Mouse (Mus musculus) ovary, adult 18-20 months (tissue): ENCODE data around the gene Bbx.

Source experiments
- DNase-seq: peaks from one replicate; pipeline ENCODE4 v3.0.0; 2022; ENCODE audit warnings: low spot score, mixed read lengths

Gene Bbx

DNA sequence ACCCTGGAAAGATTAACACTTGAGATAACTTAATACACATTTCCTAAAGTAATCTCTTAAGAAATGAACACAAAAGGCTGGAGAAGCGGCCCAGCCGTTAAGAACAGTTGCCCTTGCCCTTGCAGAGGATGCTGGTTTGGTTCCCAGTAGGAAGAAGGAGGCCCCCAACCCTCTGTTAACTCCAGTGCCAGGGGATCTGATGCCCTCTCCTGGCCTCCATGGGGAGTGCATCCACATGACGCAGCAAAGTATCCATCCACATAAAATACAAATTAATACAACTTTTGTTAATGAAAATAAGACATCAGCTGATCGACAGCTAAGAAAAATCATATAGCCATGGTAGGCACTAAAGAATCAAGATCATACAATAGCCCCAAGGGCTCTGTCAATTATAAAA lies 33.6 kb downstream of the Bbx start:
- DNase-seq: no peak

DNA sequence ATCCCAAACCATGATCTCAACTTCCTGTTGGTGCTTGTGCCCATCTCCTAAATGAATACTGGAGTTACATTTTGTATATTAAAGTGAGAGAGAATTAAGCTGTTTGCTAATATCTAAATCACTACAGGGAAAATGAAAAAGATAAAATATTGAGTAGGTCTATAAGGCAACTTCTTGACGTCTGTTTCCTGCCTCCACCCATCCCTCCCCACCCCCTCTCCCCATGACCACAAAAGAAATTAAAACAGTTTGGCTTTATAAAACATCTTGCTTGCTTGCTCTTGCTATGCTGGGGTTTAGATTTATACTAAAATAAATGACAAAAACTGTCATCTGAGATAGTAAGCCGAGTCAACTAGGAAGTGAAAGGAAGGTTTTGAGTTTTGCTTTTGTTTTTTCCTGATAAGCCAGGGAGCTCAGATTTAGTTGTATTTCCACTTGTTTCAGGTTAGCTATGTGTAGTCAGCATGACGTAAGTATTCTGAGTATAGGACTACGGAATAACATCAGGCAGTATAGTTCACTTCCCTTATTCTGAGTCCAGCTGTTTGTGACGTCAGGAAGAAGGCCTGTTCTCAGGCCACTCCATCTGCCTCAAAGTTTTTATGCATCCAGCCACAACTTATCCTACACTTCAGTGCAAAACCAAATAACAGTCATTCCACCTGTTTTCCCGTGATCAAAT lies 36.1 kb downstream of the Bbx start:
- DNase-seq: no peak

DNA sequence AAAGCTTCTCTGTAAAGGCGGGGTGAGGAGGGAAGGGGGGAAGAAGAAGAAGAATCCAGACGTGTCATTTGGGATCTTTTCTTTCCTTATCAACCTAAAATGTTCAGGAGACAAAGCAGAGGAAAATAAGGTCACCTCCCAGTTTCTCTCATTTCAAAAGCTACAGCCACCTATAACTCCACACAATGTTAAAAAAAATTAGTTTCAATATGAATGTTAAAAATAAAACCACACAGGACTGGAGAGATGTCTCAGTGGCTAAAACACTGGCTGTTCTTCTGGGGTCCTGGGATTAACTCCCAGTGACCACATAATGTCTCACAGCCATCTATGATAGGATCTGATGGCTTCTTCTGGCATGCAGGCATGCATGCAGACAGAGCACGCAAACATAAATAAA lies 43.7 kb downstream of the Bbx start:
- DNase-seq: no peak

DNA sequence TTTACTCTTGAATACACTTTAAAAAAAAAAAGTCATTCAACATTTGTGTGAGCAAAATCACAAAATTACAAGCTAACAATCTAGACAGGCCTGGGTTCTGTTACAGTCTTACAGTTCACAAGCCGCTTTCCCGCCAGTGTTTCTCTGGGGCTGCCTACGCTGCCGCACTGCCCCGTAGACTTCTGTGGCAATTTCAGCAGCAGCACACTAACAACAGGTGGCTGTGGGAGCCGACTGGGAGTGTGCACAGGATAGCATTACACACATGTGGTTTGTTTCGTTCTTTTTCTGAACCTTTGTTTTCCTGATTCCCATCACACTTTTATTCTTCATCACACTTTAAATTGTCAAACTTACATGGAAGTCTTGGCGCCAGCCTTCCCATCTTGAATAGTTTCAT lies 48.6 kb downstream of the Bbx start:
- no peak for DNase-seq

DNA sequence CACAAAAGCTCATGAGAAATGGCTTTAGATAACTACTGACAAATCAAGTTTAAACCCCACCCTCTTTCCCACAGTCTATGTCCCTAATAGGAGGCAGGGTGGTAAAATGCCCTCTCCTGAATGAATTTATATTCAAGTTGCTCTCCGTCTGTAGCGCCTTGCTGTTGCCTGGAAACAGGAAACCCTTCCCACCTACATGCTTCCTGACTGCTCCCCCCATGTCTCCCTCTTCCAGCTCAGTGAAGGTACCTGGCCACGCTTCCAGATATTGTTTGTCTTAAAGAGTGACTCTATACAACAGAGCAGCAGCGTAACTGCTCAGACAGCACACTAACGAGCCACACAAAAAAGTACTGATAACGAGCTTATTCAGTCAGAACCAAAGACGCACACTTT lies 50.8 kb downstream of the Bbx start:
- DNase-seq: no peak

DNA sequence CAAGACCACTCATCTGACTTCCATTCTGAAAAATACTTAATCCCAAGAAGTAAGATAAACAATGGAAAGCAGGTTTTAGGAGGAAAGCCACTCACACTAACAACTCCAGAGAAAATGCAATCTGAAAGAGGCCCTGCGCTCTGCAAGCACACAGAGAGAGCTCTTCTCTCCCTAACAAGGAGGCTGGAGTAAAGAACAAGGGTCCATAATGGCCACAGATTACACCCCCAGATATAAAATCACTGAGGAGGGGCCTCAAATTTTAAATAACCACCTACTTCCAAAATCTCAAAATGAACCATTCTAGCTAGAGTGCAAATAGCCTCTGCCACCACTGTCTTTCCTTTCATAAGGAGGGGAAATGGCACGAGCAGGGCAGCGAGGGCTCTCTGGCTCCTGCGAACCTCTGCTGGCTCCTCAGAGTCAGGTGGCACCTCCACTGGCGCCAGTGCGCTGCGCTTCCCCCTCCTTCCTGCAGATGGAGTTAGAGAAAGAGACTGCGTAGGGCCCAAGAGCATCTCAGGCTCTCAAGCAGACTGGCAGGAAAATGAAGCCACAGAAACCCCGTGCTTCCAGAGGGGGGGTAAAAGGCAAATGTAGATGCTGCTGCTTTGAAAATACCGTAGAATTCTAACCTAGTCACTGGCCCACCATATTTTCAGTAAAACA lies 51.4 kb downstream of the Bbx start:
- peak; percentile 41 for DNase-seq

DNA sequence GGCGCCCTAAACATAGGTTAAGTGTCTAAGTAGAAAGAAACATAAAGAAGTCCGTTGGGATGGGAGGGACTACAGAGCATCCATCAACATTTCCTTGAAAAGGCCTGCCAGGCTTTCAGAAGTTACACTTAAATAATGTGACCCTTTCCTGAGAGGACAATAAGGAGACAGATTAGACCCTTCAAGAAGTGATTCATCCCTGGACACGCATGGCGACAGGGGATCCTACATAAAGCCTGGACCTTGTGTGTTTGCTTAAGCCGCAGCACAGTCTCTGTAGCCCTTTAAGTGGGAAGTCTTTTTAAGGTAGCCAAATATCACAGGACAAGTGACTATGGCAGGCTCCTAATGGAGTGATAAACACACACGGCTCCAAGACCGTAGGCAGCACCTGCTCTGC lies 52.0 kb downstream of the Bbx start:
- DNase-seq: no peak

DNA sequence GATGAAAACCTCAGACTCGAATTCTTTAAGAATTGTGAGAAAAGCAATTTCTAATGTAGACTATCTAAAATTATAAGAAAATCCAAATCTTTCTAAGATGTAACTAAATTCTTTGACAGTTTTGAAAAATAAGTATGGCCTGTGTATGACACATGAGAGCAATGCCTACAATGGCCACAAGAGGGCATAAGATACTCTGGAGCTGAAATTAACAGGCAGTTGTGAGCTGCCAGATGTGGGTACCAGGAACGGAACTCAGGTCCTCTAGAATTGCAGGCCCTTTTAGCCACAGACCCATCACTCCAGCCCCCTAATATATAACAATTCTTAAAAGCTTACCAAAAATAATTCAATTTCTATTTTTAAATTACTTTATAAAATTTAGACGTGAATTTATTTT lies 57.6 kb downstream of the Bbx start:
- no peak for DNase-seq

DNA sequence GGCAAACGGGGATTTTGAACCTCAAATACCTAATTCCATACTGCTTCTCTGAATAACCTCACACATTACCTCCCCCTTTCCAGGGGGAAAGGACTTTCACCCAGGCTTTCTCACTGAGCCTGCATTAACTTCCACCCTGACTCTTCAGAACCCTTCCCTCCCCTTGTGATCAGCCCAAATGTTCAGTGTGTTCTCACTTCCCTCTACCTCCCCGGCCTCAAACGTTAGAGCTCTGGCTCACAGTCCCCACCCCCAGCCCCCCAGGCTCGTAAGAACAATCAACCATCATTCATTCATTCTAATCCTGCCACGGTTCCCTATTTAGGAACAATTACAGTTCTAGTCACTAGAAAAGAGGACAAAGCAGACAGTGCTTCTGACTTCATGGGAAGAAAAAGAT lies 58.5 kb downstream of the Bbx start:
- no peak for DNase-seq

DNA sequence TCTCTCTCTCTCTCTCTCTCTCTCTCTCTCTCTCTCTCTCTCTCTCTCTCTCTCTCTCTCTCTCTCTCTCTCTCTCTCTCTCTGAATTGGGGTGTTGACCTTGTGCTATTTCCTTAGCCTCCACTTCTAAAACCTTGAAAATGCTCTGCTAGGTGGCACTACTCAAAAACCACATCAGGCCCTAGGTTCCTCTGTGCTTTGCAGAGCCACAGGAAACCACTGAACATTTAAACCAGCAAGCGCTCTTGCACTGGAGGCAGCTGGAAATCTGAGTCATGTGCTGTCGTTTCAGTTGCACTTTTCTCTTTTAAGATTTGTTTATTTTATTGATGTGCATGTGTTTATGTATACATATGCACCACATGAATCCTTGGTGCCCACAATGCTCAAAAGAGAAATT lies 59.6 kb downstream of the Bbx start:
- no peak for DNase-seq

DNA sequence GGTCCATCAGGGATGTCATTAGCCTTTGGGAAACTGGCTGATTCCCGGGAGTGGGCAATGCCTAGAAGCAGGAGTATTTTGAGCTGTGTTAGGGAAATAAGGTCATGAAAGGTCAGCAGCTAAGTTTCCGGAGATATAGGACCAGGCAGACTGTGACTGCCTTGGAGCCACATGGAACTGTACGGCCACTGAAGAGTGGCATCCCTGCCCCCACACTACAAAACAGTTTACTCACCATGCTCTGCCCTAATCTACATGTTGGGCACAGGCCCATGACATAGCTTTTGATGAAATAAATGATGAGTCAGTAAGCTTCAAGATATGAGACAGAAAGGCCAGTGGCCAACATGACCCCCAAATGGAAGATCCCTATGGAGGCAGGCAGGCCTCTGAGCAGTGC lies 60.7 kb downstream of the Bbx start:
- DNase-seq: no peak

DNA sequence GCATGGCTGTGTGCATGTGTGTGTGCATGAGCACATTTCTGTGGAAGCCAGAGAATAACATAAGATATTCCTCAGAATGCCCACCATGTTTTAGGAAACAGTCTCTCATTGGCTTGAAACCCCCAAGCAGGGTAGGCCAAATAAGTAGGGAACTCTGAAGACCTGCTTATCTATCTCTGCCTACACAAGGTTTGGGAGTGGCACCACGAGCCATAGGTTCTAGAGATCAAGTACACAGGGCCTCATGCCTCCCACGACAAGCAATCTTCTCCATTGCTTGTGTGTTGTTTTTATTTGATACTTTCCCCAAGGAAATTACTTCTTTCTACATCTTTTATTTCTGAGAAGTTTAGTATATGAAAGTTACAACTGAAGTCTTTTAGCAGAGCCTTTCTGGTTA lies 61.8 kb downstream of the Bbx start:
- no peak for DNase-seq

DNA sequence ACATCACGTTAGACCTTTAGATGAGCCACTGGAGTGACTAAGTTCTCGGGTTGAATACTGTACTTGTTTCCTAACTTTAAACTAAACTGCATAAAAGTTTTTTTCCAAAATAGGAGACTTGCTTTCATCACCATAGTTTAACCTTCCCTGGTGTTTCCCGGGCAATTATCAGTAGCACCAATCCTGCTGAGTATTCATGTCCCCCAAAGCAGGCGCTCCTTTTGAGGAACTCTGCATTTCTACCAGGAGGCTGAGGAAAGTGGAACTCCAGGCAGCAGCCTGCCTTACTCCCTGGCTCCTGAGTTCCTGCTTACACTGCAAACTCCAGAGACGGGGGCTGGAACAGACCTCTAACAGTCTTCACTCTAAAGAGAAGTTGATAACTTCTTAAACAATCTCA lies 65.6 kb downstream of the Bbx start:
- no peak for DNase-seq

DNA sequence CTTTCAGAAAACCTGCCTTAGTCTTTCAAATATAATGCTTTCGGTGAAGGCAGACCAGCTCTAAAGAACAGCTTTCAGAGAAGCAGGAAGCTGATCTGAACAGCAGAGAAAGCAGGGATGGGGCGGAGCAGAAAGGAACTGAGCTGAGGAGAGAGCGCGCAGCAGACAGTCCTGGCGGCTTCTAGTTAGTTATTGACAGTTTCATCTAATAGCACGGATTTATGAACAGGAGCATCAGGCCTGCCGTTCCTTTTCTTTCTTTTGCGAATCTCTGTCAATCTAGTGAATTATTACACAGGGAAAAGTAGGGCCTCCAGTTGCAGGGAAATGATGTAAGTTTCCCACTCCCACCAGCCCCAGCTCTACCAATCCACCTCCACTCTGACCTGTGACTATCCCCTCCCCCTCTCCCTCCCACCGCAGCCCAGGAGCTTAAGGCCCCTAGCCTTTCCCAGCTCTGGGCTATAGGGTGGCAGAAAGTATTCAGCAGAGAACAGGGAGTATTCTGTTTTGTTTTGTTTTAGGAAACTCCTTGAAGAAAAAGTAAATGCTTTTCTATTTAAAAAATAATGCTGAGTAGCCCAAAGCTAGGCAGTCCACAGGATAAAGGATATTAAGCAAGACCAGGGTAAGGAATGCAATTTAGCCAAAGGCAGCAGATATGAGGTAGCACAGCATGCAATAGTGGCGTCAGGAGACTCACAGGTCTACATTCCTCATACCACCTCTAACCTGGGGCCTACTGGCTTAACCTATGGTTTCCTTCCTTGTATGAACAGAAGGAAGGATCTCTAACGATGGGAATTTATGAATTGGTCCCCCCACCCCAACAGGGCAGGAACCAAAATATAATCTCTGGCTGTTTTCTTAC lies 67.8 kb downstream of the Bbx start:
- DNase-seq: no peak

DNA sequence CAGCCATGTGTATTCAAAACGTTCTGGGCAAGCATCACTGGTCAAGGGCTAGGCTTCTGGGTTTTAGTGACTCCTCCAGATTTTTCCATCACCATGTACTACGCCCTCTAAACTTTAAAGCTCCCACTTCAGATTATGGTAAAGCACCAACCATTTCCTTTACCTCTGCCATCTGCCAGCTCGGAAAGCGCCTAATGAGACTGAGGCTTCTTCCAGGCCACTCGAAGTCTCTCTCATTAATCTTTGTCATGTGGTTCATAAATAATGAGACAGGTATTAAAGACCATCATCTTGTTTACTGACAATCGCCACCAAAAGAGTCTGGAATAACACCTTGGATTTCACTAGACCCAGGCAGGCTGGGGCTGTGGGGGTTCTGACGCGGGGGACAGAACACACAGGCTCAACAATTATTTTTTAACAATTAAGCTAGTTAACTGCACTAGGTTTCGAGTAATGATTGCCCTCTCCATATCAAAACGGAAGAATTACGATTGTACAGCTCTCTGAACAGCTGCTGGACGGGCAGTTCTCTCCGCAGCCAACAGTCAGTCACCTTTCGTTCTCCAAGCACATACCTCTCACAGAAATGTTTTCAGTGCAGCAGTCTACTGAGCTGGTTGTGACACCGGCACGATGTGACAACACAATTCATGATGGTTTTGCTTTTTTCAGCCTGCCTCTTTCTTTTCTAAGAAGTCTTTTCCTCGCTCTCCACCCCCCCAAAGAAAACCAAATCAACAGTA lies 68.6 kb downstream of the Bbx start:
- DNase-seq: no peak

DNA sequence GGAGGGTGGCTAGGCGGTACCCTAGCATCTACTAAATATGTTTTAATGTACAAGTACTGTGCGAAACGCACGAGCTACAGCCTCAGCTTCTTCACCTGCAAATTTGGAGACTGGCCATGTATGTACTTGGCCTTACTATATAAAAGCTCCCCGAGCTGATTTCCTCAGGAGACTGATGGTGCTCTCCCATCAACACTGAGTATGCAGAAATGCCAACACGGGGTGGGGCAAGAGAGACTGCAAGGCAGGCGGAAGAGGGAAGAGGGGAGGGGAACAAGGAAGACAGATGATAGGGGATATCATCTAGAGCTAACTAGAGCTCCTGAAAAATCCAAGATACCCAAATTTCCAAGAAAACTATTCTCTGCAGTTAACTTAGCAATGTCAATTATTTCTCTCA lies 71.6 kb downstream of the Bbx start:
- no peak for DNase-seq

DNA sequence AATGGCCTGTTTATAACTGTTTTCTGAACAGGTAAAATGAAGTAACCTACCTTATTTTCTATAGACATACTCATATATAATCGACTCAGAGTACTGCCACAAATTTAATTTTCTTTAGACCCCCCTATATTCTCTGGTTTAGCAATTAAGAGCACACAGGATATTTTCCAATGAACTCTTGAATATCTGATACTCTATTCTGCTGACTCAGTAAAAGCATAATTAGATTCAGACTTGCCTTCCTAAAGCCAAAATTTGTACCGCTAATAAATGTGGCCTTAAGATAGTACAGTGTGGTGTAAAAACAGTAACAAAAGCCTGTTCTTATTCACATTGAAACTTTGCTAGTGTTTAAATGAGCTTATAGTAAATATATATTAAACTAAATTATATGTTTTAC lies 102.5 kb downstream of the Bbx start:
- no peak for DNase-seq

DNA sequence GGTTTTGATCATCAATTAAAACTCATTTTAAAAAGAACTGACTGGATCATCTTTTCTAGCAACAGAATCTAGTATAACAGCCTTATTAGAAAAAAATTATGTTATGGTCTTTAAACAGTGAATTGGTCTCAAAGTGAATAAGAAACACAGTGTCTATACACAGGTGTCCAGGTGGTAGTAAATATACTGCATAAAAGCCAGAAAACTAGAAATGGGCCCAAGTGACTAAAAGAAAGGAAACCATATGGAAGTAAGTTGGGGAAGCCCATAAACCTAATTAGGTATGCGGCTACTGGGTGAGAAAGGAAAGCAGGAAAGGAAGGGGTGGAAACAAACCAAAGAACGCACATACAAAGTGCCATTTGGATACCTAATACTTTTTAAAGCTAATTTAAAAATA lies 107.4 kb downstream of the Bbx start:
- no peak for DNase-seq

DNA sequence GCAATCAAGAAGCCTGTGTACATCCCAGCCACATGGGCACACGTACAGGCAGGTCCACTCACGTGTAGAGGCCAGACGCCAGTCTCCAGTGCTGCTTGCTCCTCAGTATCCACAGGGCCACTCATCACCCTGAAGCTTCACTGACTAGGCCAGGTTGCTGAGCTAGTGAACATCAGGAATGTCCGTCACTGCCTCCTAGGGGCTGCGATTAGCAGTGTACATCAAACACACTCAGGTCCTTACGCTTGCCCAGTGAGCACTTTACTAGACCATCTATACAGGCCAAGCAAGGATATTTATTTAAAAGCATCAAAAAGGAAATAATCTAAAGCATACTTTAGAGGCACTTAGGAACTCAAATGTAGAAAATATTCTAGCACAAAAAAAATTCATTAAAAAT lies 107.9 kb downstream of the Bbx start:
- no peak for DNase-seq

DNA sequence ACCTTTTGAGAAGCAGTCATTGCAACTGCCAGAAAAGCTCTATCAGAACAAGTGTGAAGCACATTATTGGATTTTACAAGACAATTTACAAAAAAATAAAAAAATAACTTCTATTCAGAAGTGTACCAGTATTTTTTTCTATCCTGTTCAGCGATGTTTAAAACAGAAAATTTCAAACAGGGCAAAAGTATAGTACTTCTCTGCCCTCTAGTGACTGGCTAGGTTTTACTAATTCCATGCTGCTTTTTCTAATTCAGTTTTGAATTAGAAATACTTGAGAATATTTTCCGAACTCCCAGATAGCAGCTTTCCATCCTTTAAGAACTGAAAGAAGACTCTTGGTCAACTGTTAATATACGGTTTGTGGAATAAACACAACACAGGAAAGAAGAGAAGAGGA lies 110.8 kb downstream of the Bbx start:
- no peak for DNase-seq

DNA sequence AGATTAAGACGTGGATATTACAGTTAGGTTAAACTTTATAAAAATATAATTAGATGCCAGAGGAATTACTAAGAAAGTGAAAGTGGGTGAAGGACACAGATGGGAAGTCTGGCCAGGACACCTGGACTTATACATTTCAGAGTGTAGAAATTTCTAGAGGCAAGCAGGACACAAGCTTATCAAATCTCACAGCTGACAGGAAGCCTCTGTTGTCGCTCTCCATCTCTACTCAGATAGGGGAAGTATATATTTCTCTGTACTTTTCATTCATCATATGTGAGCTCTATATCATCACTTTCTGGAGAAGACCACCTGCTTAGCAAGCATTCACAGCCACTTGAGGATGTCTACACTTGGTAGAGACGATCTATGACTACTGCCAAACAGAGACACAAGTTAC lies 113.9 kb downstream of the Bbx start:
- DNase-seq: no peak

DNA sequence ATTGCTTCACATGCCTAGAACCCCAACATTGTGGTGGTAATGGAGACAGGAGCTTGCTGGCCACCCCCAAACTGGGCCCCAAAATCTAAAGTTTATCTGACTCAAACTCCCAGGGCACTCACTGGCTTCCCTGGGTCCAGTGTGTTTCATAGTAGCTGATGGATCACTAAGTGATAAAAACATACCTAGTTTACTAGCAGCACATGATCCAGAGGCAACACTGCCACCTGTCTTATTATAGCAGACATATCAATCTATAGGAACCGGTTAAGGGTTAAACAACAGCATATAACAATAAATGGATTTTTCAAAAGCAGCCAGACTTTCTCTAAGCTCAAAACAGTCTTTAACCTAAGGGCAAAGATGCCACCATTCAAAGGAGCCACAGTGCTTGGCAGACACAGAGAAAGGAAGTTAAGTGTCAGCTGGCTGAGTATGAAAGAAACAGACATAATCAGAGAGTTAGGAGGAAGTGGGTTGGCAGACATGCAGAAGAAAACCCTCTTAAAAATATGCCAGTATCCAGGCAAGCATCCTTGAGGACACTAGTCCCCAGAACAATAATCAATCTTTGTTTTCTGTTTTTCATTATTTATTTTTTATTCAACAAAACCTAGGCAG lies 116.7 kb downstream of the Bbx start:
- no peak for DNase-seq
